Mouse (Mus musculus): ENCODE results near the gene Fam169a.
A peak's percentile ranks its signal among the peaks of the same experiment; 100 is the strongest.
"Not testable (repeated sequence)": the region's sequence is repeated elsewhere in the genome, so short reads cannot be mapped to it uniquely, and the experiment has no call there.

The Fam169a gene

GRCm38 (mm10) chr13:97080615-97081014 is 13.5 kb downstream of the Fam169a start:
- no peak for DNase-seq

- no peak for DNase-seq
Observed at GRCm38 (mm10) chr13:97082432-97082831, 15.3 kb downstream of the Fam169a start.

GRCm38 (mm10) chr13:97086316-97086715 is 19.2 kb downstream of the Fam169a start:
- DNase-seq, result no peak

GRCm38 (mm10) chr13:97087421-97087820 is 20.3 kb downstream of the Fam169a start:
- no peak for DNase-seq

DNA sequence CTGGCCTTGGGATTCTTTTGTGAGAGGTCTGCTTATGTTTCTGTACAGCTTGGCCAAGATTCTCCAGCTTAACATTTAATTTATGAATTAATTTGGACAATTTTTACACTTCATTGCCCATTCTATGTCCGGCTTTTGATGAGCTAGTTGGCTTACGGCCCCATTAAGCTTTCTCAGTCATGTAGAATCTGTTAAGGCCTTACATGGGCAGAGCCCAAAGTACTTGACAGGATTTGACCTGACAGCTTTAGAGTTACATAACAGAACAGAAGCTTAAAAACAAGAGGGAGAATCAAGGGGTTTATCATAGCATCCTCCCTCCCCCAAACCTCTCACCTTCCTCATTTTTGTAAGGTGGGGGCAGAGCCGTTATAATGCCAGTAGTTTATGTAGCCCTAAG is 21.1 kb downstream of the Fam169a start:
- DNase-seq, result no peak

- no peak for DNase-seq
Observed at GRCm38 (mm10) chr13:97095726-97096125, 28.6 kb downstream of the Fam169a start.

DNA sequence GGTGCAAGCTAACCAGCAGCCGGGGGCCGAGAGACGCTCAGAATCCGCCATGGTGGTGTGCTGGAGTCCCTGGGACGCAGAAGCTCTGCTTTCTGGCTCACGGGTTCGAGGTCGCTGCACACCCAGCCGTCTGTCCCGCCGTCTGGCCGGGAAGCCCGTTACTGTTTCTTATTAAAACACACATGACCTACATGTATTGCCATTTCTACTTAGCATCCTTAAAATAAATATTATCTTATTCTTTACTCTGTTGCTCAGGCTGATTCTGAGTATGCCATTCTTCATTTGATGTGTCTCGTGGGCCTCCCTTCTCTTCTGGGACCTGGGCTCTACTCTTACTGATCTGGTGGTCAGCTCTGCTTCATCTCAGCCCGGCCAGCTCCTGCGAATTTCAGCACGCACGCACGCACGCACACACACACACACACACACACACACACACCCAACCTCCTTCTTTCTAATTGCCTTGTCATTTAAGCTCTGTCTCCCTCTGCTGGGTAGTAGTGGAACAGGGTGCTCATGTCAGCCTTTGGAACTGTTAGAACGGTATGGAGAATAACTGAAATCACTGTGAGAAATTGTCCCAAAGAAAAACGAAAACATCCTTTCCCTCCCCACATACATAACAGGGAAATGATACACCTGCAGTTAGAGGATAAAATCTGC is 32.2 kb downstream of the Fam169a start, which contains the start of gene Gm6169:
Gene Gm6169, minus strand, starts transcription at position 51 of the 666 bp plus-strand sequence.
- DNase-seq, result peak; percentile 40

GRCm38 (mm10) chr13:97104996-97105395 is 37.9 kb downstream of the Fam169a start:
- no peak for DNase-seq

DNA sequence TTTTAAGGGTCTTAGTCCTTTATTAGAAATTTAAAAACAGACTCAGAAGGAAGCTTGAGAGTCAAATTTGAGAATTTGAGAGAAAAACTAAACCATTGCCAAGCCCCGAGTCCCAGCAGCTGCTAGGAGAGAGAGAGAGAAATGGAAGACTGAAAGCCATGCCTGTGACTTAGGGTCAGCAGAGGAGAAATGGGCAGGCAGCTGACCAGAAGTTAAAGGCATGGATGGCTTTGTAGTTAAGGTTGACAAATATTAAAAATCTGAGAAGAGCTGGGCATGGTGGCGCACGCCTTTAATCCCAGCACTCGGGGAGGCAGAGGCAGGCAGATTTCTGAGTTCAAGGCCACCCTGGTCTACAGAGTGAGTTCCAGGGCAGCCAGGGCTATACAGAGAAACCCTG is 40.6 kb downstream of the Fam169a start:
- DNase-seq, result not testable (repeated sequence)

DNA sequence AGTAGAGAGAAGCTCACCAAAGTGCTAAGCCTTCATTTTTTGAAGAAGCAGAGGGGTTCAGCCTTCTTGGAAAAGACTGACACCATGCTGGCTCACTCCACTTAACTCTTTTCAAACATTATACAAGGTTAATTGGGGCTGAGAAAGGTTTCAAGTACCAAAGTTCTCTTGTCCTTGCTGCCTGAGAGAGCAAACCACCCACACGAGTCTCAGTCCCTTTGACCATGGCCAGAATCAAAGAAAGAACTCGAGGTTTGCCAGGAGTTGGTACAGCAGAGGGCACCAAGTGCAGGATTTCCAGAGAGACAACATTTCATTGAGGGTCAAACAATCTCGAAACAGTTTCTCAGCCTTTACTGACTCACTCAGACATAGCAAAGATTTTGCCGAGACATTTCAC is 42.0 kb downstream of the Fam169a start:
- DNase-seq, result no peak

- no peak for DNase-seq
Observed at GRCm38 (mm10) chr13:97121341-97121740, 54.3 kb downstream of the Fam169a start.

- DNase-seq, result not testable (repeated sequence)
Observed at GRCm38 (mm10) chr13:97129654-97130053, 62.6 kb downstream of the Fam169a start.

- not testable (repeated sequence) for DNase-seq
Observed at GRCm38 (mm10) chr13:97130413-97130812, 63.3 kb downstream of the Fam169a start.

DNA sequence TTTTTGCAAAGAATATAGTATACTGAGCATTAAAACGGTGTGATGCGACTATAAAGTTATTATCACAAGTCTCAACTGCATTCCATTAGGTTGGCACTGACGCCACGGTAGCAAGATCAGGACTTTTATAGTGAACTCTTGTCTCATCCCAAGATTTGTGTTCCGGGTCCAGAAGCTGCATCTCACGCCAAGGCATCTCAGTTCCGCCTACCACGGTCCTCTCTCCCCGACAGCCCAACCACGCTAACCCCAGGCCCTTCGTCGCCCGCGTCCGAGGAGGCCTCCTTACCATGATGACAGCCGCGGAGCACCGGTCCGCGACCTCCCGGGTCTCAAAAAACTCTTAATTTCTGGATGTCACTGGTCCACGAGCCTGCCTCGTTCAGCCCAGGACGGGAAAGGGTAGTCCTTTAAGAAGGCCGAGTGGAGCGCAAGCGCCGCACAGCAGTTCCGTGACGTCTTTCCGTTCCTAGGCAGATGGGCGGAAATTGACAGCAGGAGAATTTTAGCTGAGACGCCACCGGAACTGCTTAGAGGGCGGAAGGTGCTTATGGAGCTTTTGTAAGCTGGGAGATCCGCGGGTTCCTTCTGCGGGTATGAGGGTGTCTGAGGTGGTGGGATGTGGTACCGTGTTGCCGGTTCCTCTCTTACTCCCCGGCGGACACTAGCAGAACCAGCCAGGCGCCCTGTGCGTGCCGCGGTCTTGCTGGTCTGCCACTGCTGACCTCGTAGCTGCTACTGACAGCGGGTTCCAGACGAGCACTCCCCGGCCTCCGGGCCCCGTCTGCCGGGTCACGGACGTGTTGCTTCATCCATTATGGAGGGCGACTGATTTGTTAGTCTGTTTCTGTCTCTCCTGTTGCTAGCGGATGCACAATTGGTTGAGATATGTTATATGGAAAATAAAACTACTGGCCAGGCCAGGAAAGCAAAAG is 70.6 kb downstream of the Fam169a start, which contains the start of the genes Gfm2 and Nsa2:
Gene Gfm2, plus strand, starts transcription at position 472 of the 935 bp plus-strand sequence.
Gene Nsa2, minus strand, starts transcription at position 472 of the 935 bp plus-strand sequence.
- peak; percentile 91 for DNase-seq

DNA sequence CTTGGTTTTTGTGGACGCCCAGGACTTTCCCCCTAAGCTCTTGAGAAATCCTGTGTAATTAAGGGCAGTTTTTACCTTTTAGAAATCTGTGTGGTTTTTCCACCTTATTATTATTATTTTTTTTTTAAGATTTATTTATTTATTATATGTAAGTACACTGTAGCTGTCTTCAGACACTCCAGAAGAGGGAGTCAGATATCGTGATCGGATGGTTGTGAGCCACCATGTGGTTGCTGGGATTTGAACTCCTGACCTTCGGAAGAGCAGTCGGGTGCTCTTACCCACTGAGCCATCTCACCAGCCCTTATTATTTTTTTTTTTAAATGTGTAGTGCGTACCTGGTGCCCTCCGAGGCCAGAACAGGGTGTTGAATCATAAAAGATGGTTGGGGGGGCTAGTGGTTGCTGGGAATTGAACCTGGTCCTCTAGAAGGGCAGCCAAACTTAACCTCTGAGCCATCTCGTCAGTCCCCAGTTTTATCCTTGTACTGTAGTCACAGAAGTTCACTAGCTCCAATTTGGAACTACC is 71.4 kb downstream of the Fam169a start:
- DNase-seq, result not testable (repeated sequence)

- no peak for DNase-seq
Observed at GRCm38 (mm10) chr13:97142321-97142720, 75.2 kb downstream of the Fam169a start.

GRCm38 (mm10) chr13:97145834-97146233 is 78.7 kb downstream of the Fam169a start:
- no peak for DNase-seq

DNA sequence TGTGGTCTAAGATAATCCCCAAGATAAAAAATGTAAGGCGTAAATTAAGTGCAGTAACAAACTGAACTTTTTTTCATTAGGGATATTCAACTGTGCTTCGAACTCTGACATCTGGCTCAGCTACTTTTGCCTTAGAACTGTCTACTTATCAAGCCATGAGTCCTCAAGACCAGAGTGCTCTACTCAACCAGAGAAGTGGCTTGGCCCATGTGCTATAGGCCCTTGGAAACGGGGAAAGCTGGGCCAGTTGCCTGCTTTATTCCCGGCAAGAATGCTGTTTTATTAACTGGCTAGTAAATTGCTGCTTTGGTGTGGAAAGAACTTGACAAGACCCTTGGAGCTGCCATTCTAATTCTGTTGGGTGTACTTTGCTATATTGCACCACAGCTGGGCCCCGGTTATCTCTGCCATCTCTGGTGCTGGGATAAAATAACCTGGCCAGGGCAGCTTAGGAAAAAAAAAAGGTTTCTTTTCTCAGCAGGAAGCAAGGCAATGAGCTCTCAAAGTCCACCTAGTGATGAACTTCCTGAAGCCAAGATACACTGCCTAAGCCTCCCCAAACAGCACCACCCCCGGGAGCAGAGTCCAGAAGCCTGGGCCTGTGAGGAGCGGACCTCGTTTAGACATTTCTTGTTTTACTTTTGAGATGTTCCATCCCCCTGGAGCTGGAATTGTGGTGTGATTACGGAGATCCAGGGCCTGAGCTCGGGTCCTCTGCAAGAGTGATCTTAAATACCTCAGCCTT is 108.6 kb downstream of the Fam169a start:
- no peak for DNase-seq

DNA sequence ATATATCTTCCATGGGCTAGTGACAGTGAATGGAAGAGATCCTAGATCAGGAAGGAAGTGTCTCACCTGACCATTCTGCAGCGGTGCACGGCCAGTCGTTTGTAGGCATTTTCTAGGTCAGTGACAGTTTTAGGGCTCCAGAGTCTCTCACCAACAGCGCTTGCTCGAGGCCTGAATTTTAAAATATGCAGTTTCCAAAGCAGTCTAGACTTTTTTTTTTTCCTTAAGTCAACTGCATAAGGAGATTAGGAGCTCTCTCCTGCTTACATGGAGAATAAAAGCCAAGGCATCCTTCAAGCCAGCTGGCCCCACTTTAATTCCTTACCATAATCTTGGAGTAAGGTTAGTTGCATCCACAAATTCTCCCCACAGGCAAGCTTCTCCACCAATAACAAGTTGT is 109.6 kb downstream of the Fam169a start:
- DNase-seq, result no peak

DNA sequence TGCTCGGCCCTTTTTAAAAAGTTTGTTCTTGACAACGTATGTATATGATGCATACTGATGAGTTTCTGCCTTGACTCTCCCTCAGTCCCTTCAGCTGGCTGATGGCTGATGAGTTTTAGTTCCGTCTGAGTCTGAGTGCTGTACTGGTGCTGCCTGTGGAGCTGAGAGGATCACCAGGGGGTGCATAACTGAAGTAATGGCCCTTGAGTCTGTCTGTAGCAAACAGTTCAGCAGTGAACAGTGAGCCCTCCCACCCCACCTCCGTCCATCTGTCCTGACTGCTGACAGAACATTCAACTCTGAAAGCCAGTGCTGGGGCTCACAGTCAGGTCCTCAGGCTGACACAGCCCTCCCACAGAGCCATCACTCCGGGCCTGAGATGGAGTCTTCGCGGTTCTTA is 111.9 kb downstream of the Fam169a start:
- DNase-seq, result no peak

DNA sequence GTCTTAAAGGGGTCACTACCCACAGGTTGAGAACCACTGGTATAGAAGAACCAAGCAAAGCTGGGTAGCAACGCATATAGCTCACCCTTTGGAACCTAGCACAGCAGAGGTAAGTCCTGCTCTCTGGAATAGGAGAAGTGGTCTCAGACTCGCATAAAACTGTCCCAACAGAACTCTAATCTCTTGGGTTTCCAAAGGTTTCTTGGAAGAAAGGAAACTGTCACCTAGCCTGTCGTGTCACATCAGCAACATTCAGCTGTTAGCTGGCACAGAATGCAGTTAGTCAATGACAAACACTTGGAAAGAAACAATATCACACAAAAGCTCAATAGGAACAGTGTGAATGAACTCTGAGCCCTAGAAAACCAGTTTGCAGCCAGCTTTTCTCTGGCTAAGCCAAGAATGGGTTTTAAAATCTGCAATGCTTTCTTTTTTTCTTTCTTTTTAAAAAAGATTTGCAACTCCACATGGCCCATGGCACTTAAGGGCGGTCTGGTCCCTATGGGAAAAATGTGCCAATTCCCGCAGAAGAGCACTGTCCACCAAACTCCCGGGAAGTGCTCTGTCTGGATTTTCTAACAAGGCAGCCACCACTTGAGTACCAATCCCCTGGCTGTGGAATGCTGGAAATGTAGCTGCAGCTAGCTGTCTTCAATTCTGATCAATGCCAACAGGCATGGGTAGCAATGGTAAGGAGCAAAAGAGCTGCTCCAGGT is 113.2 kb downstream of the Fam169a start:
- no peak for DNase-seq
